19 mouse cellular contexts compared by ENCODE assay signal in the genomic region with DNA sequence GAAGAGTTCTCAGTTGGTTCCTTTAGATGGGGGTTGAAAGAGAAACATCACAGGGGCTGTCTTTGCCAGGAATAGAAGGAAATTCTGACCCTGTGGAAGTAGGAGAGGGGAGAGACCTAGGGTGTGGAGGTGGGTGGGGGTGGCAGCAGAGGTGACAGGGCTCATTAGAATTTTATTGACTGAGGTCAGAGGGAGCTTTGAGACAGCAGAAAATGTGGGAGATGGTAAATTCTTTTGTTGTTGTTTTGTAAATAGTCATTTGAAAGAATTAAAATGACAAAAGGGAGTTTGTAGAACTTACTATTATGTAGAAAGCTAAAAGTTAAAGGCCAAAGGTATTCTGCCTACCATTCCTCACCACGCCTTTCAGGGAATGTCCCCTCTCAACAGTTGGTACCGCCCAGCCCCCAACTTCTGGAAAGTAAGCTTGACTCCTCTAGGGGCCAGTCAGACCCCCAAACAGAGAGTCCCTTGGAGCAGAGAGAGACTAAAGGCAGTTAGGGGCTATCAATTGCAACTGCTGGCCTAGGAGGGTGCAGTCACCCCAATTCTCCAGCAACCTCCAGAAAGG. TPM values are rescaled to one million over a fixed set of nuclear protein-coding genes. Genes with fewer than 3 reads are reported as not detected.
"Had no signal": no experiment of that assay in that cellular context is flagged by ENCODE, and none has a peak within 500 bp of the region (broad histone marks: within the 10 kb centered on the region; RNA-seq: fewer than 3 reads in every experiment).

No protein-coding gene starts in this region.

- H3K9ac ChIP-seq: kidney, embryonic 15.5 days; limb, embryonic 15.5 days; liver, embryonic 14.5 days; liver, postnatal 0 days; lung, embryonic 14.5 days had no signal

- H3K4me2 ChIP-seq: kidney, embryonic 15.5 days; limb, embryonic 12.5 days; limb, embryonic 15.5 days; liver, embryonic 11.5 days; lung, embryonic 14.5 days had no signal

- H3K27me3 ChIP-seq: limb, embryonic 12.5 days; limb, embryonic 15.5 days had no signal

- H3K4me3 ChIP-seq: kidney, embryonic 15.5 days; left cerebral cortex, adult 2 months; limb, embryonic 12.5 days; limb, embryonic 15.5 days had no signal

- DNase-seq: kidney, postnatal 10 days; kidney, postnatal 36 days; layer of hippocampus, postnatal 36 days; liver, postnatal 0 days; lung, embryonic 14.5 days; midbrain, embryonic 14.5 days; thymus, adult 18-20 months; thymus, postnatal 4 days had no signal

- ATAC-seq: liver, postnatal 0 days; lung, postnatal 0 days had no signal

- H3K36me3 ChIP-seq: kidney, embryonic 15.5 days; limb, embryonic 12.5 days; limb, embryonic 15.5 days had no signal

- H3K4me1 ChIP-seq: kidney, embryonic 15.5 days had no signal

- H3K27ac ChIP-seq: kidney, embryonic 15.5 days; left cerebral cortex, adult 2 months; limb, embryonic 12.5 days; limb, embryonic 15.5 days; liver, embryonic 14.5 days; macrophage had no signal

- H3K9me3 ChIP-seq: kidney, embryonic 15.5 days; limb, embryonic 12.5 days; limb, embryonic 15.5 days had no signal

RNA-seq across cellular contexts. Expression of gene Tfap2c, which starts 27.9 kb away (rescaled TPM):
- polyA plus RNA-seq: liver, embryonic 14.5 days; liver, postnatal 0 days; lung, postnatal 0 days; macrophage; midbrain, postnatal 0 days; small intestine, adult 2 months; spleen, adult 2 months had no signal
